Mouse (Mus musculus) heart, adult 2 months (tissue): Measurements from ENCODE around the gene Dtnb.

Experiments
- CTCF ChIP-seq: fragments of 200-600 bp; IDR thresholded peaks from 2 replicates; pipeline ENCODE4 v1.8.1; 2022; ENCODE audit warnings: antibody characterized with exemption, mild to moderate bottlenecking, moderate library complexity
- EP300 ChIP-seq: fragments of 200-500 bp; IDR thresholded peaks from 2 replicates; pipeline ENCODE4 v1.6.1; 2011; ENCODE audit warnings: low read depth, low read length, control low read depth; ENCODE audit not compliant: insufficient read depth

GRCm38 (mm10) chr12:3787041-3787440, 214.9 kb downstream of the Dtnb start:
- TF ChIP-seq CTCF (no peak), EP300 (no peak)
